Mouse (Mus musculus) hindbrain, embryonic 12.5 days (tissue): Measurements from ENCODE around the gene Eif4e2. TPM values are rescaled to one million over a fixed set of nuclear protein-coding genes. Genes with fewer than 3 reads are reported as not detected.
A peak's percentile ranks its signal among the peaks of the same experiment; 100 is the strongest.

Experiments used
- ATAC-seq: fragments of 200-750 bp; cut with Nextera tagmentation; 2 replicates; pipeline ENCODE4 v1.8.0; 2017; ENCODE audit warnings: moderate TSS enrichment; ENCODE audit not compliant: low FRiP score
- H3K27ac ChIP-seq: fragments of 300-500 bp; sonication (generic); 2 replicates; pipeline ENCODE4 v1.5.1; 2016; ENCODE audit warnings: mild to moderate bottlenecking
- H3K27me3 ChIP-seq: fragments of 300-500 bp; sonication (generic); 2 replicates; pipeline ENCODE4 v1.6.1; 2016; ENCODE audit warnings: mild to moderate bottlenecking
- H3K36me3 ChIP-seq: fragments of 300-500 bp; sonication (generic); 2 replicates; pipeline ENCODE4 v1.6.1; 2016; ENCODE audit warnings: mild to moderate bottlenecking
- H3K4me1 ChIP-seq: fragments of 300-500 bp; sonication (generic); 2 replicates; pipeline ENCODE4 v1.6.1; 2016
- H3K4me2 ChIP-seq: fragments of 300-500 bp; sonication (generic); replicated peaks from 2 replicates; pipeline ENCODE4 v1.6.1; 2016; ENCODE audit warnings: mild to moderate bottlenecking
- H3K4me3 ChIP-seq: fragments of 300-500 bp; sonication (generic); 2 replicates; pipeline ENCODE4 v1.5.1; 2016; ENCODE audit warnings: mild to moderate bottlenecking
- H3K9ac ChIP-seq: fragments of 300-500 bp; sonication (generic); 2 replicates; pipeline ENCODE4 v1.6.1; 2016; ENCODE audit warnings: mild to moderate bottlenecking, moderate library complexity
- H3K9me3 ChIP-seq: fragments of 300-500 bp; sonication (generic); replicated peaks from 2 replicates; pipeline ENCODE4 v1.6.1; 2016; ENCODE audit warnings: mild to moderate bottlenecking
- WGBS: fragments of 180-500 bp; shearing (Covaris S2); methylation state at CpG from one replicate; pipeline ENCODE4 v1.1.7; 2016; 5-methylcytosine and 5-hydroxymethylcytosine counted together
- polyA plus RNA-seq: library from polyadenylated mRNA; unstranded; fragments of >200 nt; fragmentation: Nextera tagmentation; extraction: Ambion mirVana; gene quantifications from 2 replicates; pipeline ENCODE4 v1.2.1, GENCODE M21; 2016

Eif4e2 gene
- polyA plus RNA-seq, 1 experiment from 2014 or later: 150 TPM

DNA sequence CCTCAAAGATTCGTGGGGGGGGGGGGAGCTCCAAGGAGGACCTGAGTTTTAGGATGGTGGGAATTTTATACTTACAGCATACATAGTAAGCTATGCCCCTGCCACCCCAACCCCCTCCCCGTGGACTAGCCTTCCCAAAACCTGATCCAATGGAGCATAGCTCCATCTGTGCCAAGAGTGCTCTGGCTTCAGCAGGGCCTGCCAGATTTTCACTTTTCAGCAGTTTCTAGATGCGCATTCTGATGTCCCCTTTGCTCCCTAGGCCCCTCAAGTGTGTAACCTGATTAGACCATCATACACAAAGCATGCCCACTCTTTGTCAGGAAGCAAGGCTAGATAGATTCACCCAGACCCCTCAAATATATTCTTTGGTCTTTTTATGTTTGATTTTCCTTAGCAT lies 56.5 kb downstream of the Eif4e2 start:
- ATAC-seq: no peak
- Histone ChIP-seq H3K9ac (no peak overlapping the region), H3K4me3 (no peak overlapping the region), H3K4me2 (peak overlapping the region; percentile 3; the same call in 1 of the 2 replicates), H3K9me3 (no peaks in the 10 kb centered on the region), H3K27ac (peak overlapping the region; percentile 55; the same call in 1 of the 2 replicates), H3K36me3 (no peaks in the 10 kb centered on the region), H3K4me1 (peaks cover 23% of the 10 kb centered on the region), H3K27me3 (peaks cover 57% of the 10 kb centered on the region)
- 23% methylated on average over 3 of the region's 3 CpGs for WGBS

DNA sequence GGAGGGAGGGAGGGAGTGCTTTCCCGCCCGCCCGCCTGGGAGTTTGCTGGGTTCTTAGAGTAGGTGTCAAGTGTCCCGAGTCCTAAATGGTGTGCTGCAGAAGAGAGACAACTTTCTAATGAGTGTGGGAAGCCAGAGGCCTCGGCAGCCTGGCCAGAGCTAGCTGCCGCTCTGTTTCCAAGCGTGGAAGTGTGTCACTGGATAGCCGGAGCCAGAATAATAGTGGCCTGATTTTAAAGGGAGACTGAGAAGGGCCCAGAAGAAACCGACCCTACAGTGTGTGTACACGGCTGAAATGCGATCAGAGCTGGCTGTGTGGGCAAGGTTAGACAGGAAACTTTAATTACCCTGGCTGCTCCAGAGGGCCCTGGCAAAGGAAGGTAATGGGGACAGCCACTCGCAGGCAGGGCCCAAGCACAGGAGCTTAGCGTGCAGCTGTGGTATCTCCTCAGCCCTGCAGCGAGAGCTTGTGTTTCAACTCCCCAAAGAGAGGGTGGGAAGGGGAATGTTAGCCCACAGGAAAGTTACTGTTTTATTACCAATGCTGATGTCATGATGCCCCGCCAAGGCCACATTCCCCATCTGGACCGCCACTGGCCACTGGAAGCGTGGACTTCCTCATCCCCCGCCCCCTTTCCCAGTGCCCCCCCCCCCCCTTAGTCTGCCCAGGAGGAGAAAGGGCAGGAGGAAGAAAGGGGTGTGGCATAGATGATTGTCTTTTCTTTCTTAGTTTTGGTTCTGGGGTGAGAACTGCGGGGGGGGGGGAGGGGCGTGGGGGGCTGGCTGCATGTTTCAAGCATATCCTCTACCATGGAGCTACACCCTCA lies 57.1 kb downstream of the Eif4e2 start:
- H3K36me3 ChIP-seq: no peaks in the 10 kb centered on the region
- peaks cover 51% of the 10 kb centered on the region for H3K27me3 ChIP-seq
- no peak for ATAC-seq
- peaks cover 19% of the 10 kb centered on the region for H3K4me1 ChIP-seq
- peak overlapping the region; percentile 3; the same call in 1 of the 2 replicates for H3K4me2 ChIP-seq
- H3K9me3 ChIP-seq: no peaks in the 10 kb centered on the region
- H3K4me3 ChIP-seq: no peak overlapping the region
- H3K27ac ChIP-seq: peak overlapping the region; percentile 55; the same call in 1 of the 2 replicates
- no peak overlapping the region for H3K9ac ChIP-seq
- 5% methylated on average over 19 of the region's 20 CpGs for WGBS

DNA sequence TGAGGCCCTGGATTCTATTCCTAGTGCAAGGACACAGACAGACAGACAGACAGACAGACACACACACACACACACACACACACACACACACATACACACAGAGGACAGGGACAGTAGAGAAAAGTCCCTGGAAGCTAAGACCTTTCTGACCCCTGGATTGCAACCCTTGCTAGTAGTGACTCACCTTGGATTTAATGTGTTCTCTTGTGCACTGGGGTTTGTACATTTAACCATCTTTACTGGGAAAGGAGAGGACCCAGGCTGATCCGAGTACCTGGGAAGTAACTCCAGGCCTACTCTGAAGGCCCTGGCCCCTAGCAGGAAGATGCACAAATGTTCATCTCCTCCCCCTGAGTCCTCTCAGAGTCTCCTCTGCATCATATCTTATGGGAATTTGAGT lies 57.9 kb downstream of the Eif4e2 start:
- H3K27ac ChIP-seq: no peak overlapping the region
- peaks cover 19% of the 10 kb centered on the region for H3K4me1 ChIP-seq
- H3K36me3 ChIP-seq: no peaks in the 10 kb centered on the region
- no peak overlapping the region for H3K4me3 ChIP-seq
- H3K9ac ChIP-seq: no peak overlapping the region
- ATAC-seq: no peak
- H3K27me3 ChIP-seq: peaks cover 43% of the 10 kb centered on the region
- 81% methylated on average over 1 of the region's 1 CpGs for WGBS
- H3K4me2 ChIP-seq: no peak overlapping the region
- H3K9me3 ChIP-seq: no peaks in the 10 kb centered on the region

DNA sequence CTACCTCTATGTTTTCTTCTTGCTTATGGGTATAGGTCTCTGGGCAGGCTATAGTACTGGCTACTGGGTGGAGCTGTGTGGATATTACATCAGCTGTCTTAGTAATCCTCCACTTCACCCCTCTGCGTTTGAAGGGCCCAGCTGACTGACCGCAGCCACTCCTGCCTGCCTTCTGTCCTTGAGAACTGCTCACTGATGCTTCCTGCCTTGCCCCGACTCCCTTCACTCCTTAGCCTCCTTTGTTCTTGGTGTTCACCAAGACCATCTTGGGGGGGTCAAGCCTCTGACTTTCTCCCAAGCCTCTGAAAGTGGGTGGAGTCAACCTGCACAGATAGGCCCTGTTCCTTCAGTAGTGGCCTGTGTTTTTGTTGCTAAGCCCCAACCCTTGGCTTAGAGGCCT lies 58.7 kb downstream of the Eif4e2 start:
- H3K27me3 ChIP-seq: peaks cover 36% of the 10 kb centered on the region
- no peak overlapping the region for H3K4me3 ChIP-seq
- no peaks in the 10 kb centered on the region for H3K36me3 ChIP-seq
- H3K4me2 ChIP-seq: no peak overlapping the region
- no peak for ATAC-seq
- peaks cover 19% of the 10 kb centered on the region for H3K4me1 ChIP-seq
- H3K9ac ChIP-seq: no peak overlapping the region
- WGBS: 74% methylated on average over 3 of the region's 3 CpGs
- H3K27ac ChIP-seq: no peak overlapping the region
- H3K9me3 ChIP-seq: no peaks in the 10 kb centered on the region

DNA sequence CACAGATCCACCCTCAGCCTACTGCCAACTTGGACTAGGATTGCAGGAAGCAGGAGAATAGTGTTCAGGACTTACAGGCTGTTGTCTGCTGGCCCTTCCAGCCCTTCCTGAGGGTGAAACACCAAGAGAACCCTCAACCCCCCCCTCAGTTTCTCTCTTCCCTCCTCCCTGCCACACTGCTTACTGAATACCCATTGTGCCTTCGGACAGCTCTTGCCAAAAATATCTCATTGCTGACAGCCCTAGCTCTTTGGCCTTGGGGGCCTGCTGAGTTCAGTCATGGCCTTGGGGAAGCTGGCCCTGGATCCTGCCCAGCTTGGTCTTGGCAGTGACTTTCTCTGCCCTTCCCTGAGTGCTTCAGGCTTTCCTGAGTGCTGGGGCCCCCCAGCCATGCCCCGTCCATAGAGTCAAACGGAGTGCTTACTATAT lies 59.8 kb downstream of the Eif4e2 start:
- no peak overlapping the region for H3K9ac ChIP-seq
- H3K4me2 ChIP-seq: no peak overlapping the region
- no peaks in the 10 kb centered on the region for H3K9me3 ChIP-seq
- H3K27ac ChIP-seq: no peak overlapping the region
- no peak for ATAC-seq
- H3K4me3 ChIP-seq: no peak overlapping the region
- H3K4me1 ChIP-seq: peaks cover 19% of the 10 kb centered on the region
- peaks cover 27% of the 10 kb centered on the region for H3K27me3 ChIP-seq
- WGBS: 65% methylated on average over 3 of the region's 3 CpGs
- no peaks in the 10 kb centered on the region for H3K36me3 ChIP-seq

DNA sequence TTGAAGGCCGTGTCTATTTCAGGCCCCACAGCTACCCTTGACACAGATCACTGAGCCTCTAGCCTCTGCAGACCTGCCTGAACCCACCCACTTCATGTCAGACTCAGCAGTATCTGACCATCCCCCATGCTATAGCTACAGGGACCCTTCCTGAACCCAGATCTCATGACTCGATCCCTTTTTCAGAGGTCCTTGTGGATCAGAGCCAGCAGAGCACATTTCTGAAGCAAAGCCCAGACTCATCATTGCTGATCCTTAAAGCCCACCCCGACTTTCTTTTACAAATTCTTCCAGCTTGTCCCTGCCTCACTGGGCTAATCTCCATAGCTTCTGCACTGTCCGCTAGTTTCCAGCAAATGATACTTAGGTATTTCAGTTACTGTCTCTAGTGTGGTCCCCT lies 60.4 kb downstream of the Eif4e2 start:
- peaks cover 19% of the 10 kb centered on the region for H3K4me1 ChIP-seq

DNA sequence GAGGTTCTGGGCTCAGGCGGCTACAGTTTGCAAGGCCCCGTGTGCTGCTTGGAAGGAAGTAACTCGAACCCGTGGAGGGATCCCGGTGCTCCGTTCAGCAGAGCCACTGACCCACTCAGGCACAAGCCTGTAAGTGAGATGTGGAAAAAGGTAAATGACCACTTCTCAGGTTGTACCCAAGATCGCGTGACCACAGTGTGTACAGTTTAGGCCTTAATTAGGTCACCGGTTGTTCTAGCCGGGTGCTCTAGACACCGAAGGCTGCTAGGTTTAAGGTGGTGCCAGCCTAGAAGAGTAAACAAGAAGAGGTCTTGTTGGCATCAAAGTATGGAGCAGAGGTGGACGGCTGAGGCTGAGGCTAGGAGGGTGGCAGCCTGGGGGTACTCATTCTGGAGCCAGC lies 61.4 kb downstream of the Eif4e2 start:
- H3K36me3 ChIP-seq: no peaks in the 10 kb centered on the region
- H3K27ac ChIP-seq: no peak overlapping the region
- H3K9ac ChIP-seq: no peak overlapping the region
- ATAC-seq: no peak
- peaks cover 18% of the 10 kb centered on the region for H3K4me1 ChIP-seq
- H3K9me3 ChIP-seq: no peaks in the 10 kb centered on the region
- WGBS: 90% methylated on average over 12 of the region's 12 CpGs
- no peak overlapping the region for H3K4me2 ChIP-seq
- peaks cover 15% of the 10 kb centered on the region for H3K27me3 ChIP-seq
- no peak overlapping the region for H3K4me3 ChIP-seq

More for the DNA sequence above, 60.4 kb downstream of the Eif4e2 start:
- Histone ChIP-seq H3K27ac (no peak overlapping the region), H3K4me3 (no peak overlapping the region), H3K9ac (no peak overlapping the region), H3K36me3 (no peaks in the 10 kb centered on the region), H3K27me3 (peaks cover 22% of the 10 kb centered on the region), H3K9me3 (no peaks in the 10 kb centered on the region), H3K4me2 (no peak overlapping the region)
- 76% methylated on average over 4 of the region's 4 CpGs for WGBS
- no peak for ATAC-seq

DNA sequence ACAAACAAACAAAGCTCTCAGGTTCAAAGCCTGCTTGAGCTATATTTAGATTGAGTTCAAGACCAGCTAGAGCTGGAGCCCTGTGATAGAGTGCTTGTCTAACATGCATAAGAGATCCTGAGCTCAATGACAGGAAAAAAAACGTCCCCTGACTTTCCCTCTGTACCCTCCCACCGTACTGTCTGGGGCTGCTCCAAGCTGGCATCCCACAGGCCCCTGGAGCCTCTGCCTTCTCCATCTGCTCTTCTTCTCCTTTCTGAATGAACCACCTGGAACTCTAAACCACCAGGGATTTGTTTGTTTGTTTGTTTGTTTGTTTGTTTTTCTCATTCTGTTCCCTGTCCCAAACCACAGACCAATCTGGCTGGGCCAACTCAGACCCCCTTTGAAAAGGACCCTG lies 62.3 kb downstream of the Eif4e2 start:
- Histone ChIP-seq H3K4me3 (no peak overlapping the region), H3K36me3 (no peaks in the 10 kb centered on the region), H3K9me3 (no peaks in the 10 kb centered on the region), H3K4me1 (peaks cover 9% of the 10 kb centered on the region), H3K27me3 (0 out of 2 replicates have a peak, but pooled peaks cover 9% of the 10 kb centered on the region), H3K4me2 (no peak overlapping the region), H3K9ac (no peak overlapping the region), H3K27ac (no peak overlapping the region)
- ATAC-seq: no peak
- WGBS: 62% methylated on average over 2 of the region's 2 CpGs

DNA sequence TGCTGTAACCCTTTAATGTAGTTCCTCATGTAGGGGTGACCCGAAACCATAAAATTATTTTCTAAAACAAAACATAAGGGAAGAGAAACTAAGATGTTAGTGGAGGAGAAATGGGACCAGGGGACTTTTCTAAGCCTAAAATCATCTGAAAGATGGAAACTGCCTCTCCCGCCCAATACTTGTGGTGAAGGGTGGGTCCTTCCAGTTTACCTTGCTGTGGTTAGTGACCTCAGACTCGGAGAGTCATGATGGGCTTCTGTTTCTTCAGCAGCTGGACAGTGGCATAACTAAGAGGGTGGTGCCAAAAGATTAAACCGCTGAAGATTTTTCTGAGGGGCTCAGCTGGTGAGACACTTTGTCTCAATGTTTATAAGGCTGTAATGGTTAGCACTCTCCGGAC lies 66.6 kb downstream of the Eif4e2 start:
- 82% methylated on average over 5 of the region's 5 CpGs for WGBS

DNA sequence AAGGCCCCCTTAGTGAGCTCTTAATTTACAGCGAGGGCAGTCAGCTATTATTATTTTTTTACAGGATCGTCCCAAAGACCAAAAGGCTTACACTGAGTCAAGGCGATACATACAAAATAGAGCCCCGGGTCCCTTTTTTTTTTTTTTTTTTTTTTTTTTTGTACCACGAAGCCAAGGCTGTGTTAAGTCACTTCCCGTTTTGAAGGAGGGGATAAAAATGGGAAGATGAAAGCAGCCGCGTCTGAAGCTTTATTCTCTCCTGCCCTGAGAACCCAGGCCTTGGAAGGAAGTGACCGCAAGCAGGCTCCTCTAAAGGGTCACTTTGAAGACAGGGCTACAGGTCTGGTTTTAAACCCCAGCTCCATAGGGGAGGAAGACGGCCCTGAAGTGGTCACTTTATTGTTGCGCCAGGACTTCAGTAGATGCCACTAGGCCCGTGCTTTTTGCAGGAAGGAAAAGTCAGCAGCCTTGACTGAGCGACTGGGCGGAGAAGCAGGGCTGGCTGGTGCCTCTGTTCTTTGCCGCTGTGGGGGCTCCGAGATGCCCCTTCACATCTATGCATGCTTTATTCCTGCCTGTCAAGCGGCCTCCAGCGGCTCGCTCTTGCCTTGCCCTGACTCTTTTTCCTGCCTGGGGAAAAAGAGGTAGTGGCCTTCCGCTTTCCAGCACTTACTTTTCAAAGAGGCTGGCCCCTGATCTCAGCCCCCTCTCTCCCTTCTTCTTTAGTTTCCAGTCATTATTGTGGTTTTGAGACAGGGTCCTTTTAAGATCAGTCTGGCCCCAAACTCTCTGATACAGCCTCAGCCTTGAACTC lies 68.1 kb downstream of the Eif4e2 start:
- Histone ChIP-seq H3K4me1 (peaks cover 5% of the 10 kb centered on the region), H3K36me3 (no peaks in the 10 kb centered on the region), H3K27ac (no peak overlapping the region), H3K9me3 (no peaks in the 10 kb centered on the region; the same call in 1 of the 2 replicates), H3K27me3 (no peaks in the 10 kb centered on the region), H3K4me2 (peak overlapping the region; percentile 27; the same call in 1 of the 2 replicates), H3K9ac (no peak overlapping the region; the same call in 1 of the 2 replicates), H3K4me3 (no peak overlapping the region)
- ATAC-seq: no peak
- WGBS: 20% methylated on average over 20 of the region's 20 CpGs

More for the DNA sequence above, 66.6 kb downstream of the Eif4e2 start:
- no peaks in the 10 kb centered on the region for H3K36me3 ChIP-seq
- H3K4me3 ChIP-seq: no peak overlapping the region
- H3K4me1 ChIP-seq: peaks cover 5% of the 10 kb centered on the region
- H3K27ac ChIP-seq: no peak overlapping the region
- no peaks in the 10 kb centered on the region for H3K9me3 ChIP-seq
- no peak overlapping the region for H3K9ac ChIP-seq
- no peaks in the 10 kb centered on the region for H3K27me3 ChIP-seq
- H3K4me2 ChIP-seq: no peak overlapping the region
- ATAC-seq: no peak

DNA sequence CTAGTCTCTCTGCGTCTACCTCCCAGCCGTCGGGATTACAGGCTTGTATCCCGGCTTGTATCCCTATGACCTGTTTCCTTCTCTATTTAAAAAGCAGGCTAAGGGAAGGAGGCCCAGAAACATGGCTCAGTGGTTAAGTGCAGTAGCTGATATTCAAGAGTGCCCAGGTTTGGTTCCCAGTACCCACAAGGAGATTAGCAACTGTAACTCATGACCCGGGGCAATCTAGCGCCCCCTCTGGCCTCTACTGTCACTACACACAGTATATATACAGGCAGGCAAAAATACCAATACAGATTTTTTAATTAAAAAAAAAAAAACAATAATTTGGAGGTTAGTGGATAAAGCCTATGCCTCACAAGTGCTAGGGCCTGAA lies 68.7 kb downstream of the Eif4e2 start:
- no peaks in the 10 kb centered on the region for H3K27me3 ChIP-seq
- no peaks in the 10 kb centered on the region for H3K36me3 ChIP-seq
- peaks cover 5% of the 10 kb centered on the region for H3K4me1 ChIP-seq
- H3K4me3 ChIP-seq: no peak overlapping the region
- 66% methylated on average over 6 of the region's 6 CpGs for WGBS
- no peaks in the 10 kb centered on the region; the same call in 1 of the 2 replicates for H3K9me3 ChIP-seq
- H3K4me2 ChIP-seq: no peak overlapping the region
- H3K9ac ChIP-seq: no peak overlapping the region
- H3K27ac ChIP-seq: no peak overlapping the region
- no peak for ATAC-seq

DNA sequence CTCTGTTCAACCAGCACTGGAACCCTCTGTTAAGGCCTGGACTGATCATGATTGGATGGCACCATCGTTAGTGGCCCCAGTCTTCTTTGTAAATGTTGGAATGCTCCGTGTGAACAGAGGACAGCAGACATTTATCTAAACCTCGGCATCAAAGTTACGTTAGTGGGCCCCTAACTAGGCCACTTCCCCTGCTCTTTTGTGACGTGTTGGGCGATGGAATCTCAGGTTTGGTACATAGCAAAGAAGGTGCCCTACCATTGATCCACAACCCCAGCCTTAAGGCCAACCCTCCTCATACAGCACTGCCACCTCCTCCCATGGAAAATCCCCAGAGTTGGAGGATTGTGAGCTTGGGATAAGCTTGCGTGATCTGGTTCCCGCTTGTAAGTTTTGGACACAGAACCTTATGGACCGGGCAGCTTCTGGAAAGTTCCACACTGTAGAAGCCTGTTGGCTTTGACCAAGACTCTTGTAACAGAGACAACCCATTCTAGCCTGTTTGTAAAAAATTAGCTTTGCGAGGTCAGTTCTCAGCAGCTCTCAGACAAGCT lies 69.8 kb downstream of the Eif4e2 start:
- no peak for ATAC-seq
- no peak overlapping the region for H3K4me3 ChIP-seq
- no peak overlapping the region for H3K27ac ChIP-seq
- no peaks in the 10 kb centered on the region; the same call in 1 of the 2 replicates for H3K9me3 ChIP-seq
- H3K9ac ChIP-seq: no peak overlapping the region
- 87% methylated on average over 10 of the region's 10 CpGs for WGBS
- H3K4me2 ChIP-seq: no peak overlapping the region
- H3K36me3 ChIP-seq: no peaks in the 10 kb centered on the region
- H3K4me1 ChIP-seq: peaks cover 5% of the 10 kb centered on the region
- no peaks in the 10 kb centered on the region for H3K27me3 ChIP-seq
